9 mouse cellular contexts compared by ENCODE assay signal in the genomic region with DNA sequence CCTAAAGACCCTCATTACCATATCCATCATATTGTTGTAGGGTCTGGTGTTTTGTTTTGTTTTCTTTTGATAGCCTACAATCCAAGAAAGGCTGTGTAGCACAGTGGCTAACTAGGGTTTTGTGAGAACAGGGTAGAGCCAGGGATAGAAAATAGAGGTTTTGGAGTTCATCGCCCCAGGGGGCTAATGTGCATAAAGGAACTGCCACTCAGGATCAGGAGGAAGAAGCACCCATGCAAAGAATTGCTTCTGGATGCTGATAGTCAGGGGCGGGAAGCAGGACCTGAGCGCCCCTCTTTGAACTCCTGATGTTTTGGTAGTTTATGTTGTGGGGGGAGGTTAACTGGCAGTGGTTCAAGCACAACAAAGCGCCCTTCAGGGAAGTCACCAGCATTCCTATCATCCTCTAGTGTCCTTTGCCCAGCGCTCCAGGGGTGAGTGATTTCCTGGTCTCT.
DNase-seq lines count a peak whose midpoint lies in the region; ATAC-seq and TF ChIP-seq lines count a peak whose summit lies in the region.
"Had no signal": no experiment of that assay in that cellular context is flagged by ENCODE, and none has a peak within 500 bp of the region (broad histone marks: within the 10 kb centered on the region; RNA-seq: fewer than 3 reads in every experiment).

No protein-coding gene starts in this region.

- no peak overlapping the region for H3K4me3 ChIP-seq in heart, embryonic 14.5 days (ENCODE audit: control insufficient read depth in 1 of 2, insufficient read depth in 1 of 2, low read depth in 1 of 2, low read length in 2 of 2)
- no peak overlapping the region for H3K4me3 ChIP-seq in hindbrain, postnatal 0 days (ENCODE audit: low read length)
- no peak overlapping the region for H3K4me3 ChIP-seq in midbrain, embryonic 12.5 days

- H3K4me1 ChIP-seq in heart, embryonic 14.5 days (ENCODE audit: control insufficient read depth in 2 of 2, insufficient read depth in 2 of 2, low read length in 2 of 2) = peaks cover 3 to 8% of the 10 kb centered on the region in 2 experiments; a peak in 3 of 4 replicates
- H3K4me1 ChIP-seq in hindbrain, postnatal 0 days (ENCODE audit: insufficient read depth, low read length) = no peaks in the 10 kb centered on the region
- peaks cover 11% of the 10 kb centered on the region; the same call in 1 of the 2 replicates for H3K4me1 ChIP-seq in midbrain, embryonic 12.5 days

- H3K9ac ChIP-seq in heart, embryonic 14.5 days (ENCODE audit: low read length) = no peak overlapping the region
- H3K9ac ChIP-seq in hindbrain, postnatal 0 days (replicated peaks; ENCODE audit: low read length) = no peak overlapping the region
- H3K9ac ChIP-seq in midbrain, embryonic 12.5 days (replicated peaks) = no peak overlapping the region

- H3K9me3 ChIP-seq in heart, embryonic 14.5 days (ENCODE audit: control insufficient read depth, low read length) = no peaks in the 10 kb centered on the region
- no peaks in the 10 kb centered on the region for H3K9me3 ChIP-seq in hindbrain, postnatal 0 days (ENCODE audit: low read length)
- no peaks in the 10 kb centered on the region for H3K9me3 ChIP-seq in midbrain, embryonic 12.5 days

- peak overlapping the region; percentile 38; the same call in 1 of the 2 replicates for H3K4me2 ChIP-seq in heart, embryonic 14.5 days (ENCODE audit: low read length)
- 0 out of 2 replicates have a peak overlapping the region, but pooled peaks have one; percentile 7 for H3K4me2 ChIP-seq in hindbrain, postnatal 0 days (ENCODE audit: low read depth, low read length)
- peak overlapping the region; percentile 29 for H3K4me2 ChIP-seq in midbrain, embryonic 12.5 days (replicated peaks)

- no peaks in the 10 kb centered on the region for H3K27me3 ChIP-seq in heart, embryonic 14.5 days (ENCODE audit: control insufficient read depth, insufficient read depth, low read length)
- H3K27me3 ChIP-seq in hindbrain, postnatal 0 days (ENCODE audit: insufficient read depth, low read length) = no peaks in the 10 kb centered on the region
- no peaks in the 10 kb centered on the region; the same call in none of the 2 replicates for H3K27me3 ChIP-seq in midbrain, embryonic 12.5 days

- TF ChIP-seq CTCF in hindbrain, postnatal 0 days (IDR thresholded peaks at IDR 0.05; ENCODE audit: low read depth) = no peak

- intact Hi-C loops in gastrocnemius, postnatal 36 days (cut with DNase I) = no loop called here

- no peaks in the 10 kb centered on the region for H3K36me3 ChIP-seq in heart, embryonic 14.5 days (ENCODE audit: control insufficient read depth, insufficient read depth, low read length)
- H3K36me3 ChIP-seq in hindbrain, postnatal 0 days (ENCODE audit: insufficient read depth, low read length) = no peaks in the 10 kb centered on the region
- no peaks in the 10 kb centered on the region for H3K36me3 ChIP-seq in midbrain, embryonic 12.5 days

- WGBS in heart, embryonic 14.5 days = 21% methylated on average over 5 of the region's 5 CpGs
- 21% methylated on average over 5 of the region's 5 CpGs for WGBS in hindbrain, postnatal 0 days
- WGBS in midbrain, embryonic 12.5 days = 8% methylated on average over 5 of the region's 5 CpGs

- no peak for ATAC-seq in heart, embryonic 14.5 days (ENCODE audit: insufficient number of reproducible peaks, insufficient read depth, low FRiP score, low read depth)
- no peak for ATAC-seq in hindbrain, postnatal 0 days
- ATAC-seq in midbrain, embryonic 12.5 days (ENCODE audit: low FRiP score, low read depth) = peak; percentile 97
- ATAC-seq: CD4-positive, CD25-positive, alpha-beta regulatory T cell, adult 4 months had no signal

- no peak for DNase-seq in heart, adult 8-10 months (ENCODE audit: low spot score)
- DNase-seq in embryo, embryonic 10 days (ENCODE audit: low spot score) = peak; percentile 76
- peak; percentile 14 for DNase-seq in hindbrain, postnatal 0 days (ENCODE audit: low spot score)
- DNase-seq in spleen, postnatal 4 days (ENCODE audit: low spot score in 2 of 2) = no peak
- no peak for DNase-seq in lung, postnatal 25 days (ENCODE audit: low spot score)
- DNase-seq in gastrocnemius, postnatal 36 days = no peak

- H3K27ac ChIP-seq in heart, embryonic 14.5 days (replicated peaks in 1 of 2; ENCODE audit: control insufficient read depth in 1 of 2, insufficient read depth in 1 of 2, low read depth in 2 of 2, low read length in 2 of 2) = no peak overlapping the region; a peak in 1 of 4 replicates
- no peak overlapping the region for H3K27ac ChIP-seq in hindbrain, postnatal 0 days
- 0 out of 2 replicates have a peak overlapping the region, but pooled peaks have one; percentile 10 for H3K27ac ChIP-seq in midbrain, embryonic 12.5 days (replicated peaks)

Comparison
In these comparisons a context has a peak if more than half of its experiments do, and no peak if none do; other contexts are left out.
1. DNase-seq: peak in embryo, embryonic 10 days (single experiment) and hindbrain, postnatal 0 days (single experiment); none in heart, adult 8-10 months (single experiment), spleen, postnatal 4 days (0 of 2), lung, postnatal 25 days (single experiment) and gastrocnemius, postnatal 36 days (0 of 2).
2. Peak in every context shown above with its lines, with median percentiles within 50 percentile points of each other: H3K4me2 ChIP-seq.